Mouse (Mus musculus): ENCODE data around the gene Spryd7. TPM values are rescaled to one million over a fixed set of nuclear protein-coding genes. Genes with fewer than 3 reads are reported as not detected.
"Not testable (repeated sequence)": the region's sequence is repeated elsewhere in the genome, so short reads cannot be mapped to it uniquely, and the experiment has no call there.

Spryd7 gene
- polyA plus RNA-seq, 1 experiment, result 16.0 TPM

DNA sequence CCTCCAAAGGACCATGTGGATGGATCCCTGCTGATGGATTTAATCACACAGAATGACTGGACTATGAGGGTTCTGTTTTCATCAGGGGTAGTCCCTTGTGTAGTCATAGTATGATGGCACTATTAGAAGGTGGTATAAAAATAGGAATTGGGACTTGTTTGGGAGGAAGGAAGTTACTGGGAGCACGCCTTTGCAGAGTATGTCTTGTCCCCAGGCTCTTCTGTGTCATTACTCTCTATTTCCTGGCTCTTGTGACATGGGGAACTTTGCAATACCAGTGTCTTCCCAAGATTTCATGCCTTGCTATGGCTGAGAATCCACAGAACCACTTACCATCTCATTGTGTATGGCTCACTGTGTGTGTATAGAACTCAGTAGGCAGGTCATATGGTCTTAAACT, 8.1 kb downstream of the Spryd7 start:
- TF ChIP-seq POLR2A (IDR thresholded peaks at IDR 0.05; ENCODE audit: low read depth, low read length) (no peak), CTCF (IDR thresholded peaks at IDR 0.05; ENCODE audit: borderline replicate concordance, insufficient read depth, low read length) (no peak)
- H3K27ac ChIP-seq (ENCODE audit: insufficient read depth, low read length), result no peak overlapping the region
- H3K4me1 ChIP-seq (ENCODE audit: control insufficient read depth, insufficient read depth, low read length), result no peaks in the 10 kb centered on the region
- H3K4me3 ChIP-seq (ENCODE audit: insufficient read depth, low read length), result no peak overlapping the region

DNA sequence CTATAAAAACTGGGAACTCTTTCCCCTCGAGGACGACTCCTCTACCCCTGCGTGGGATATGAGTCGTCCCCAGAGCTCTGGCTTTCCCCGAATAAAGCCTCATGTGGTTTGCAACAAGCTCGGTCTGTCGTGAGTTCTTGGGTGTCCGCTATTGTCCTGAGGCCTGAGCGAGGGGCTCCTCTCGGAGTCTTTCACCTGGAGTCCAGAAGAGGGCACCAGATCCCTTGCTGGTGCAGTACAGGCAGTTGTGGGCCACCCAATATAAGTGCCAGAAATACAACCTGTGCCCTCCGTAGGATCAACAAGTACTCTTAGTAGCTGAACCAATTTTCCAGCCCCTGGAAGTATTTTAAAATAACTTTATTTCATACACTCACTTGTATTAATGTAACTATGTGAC, 18.9 kb downstream of the Spryd7 start:
- H3K4me1 ChIP-seq (ENCODE audit: control insufficient read depth, insufficient read depth, low read length); H3K4me3 ChIP-seq (ENCODE audit: insufficient read depth, low read length); H3K27ac ChIP-seq (ENCODE audit: insufficient read depth, low read length): not testable (repeated sequence)

DNA sequence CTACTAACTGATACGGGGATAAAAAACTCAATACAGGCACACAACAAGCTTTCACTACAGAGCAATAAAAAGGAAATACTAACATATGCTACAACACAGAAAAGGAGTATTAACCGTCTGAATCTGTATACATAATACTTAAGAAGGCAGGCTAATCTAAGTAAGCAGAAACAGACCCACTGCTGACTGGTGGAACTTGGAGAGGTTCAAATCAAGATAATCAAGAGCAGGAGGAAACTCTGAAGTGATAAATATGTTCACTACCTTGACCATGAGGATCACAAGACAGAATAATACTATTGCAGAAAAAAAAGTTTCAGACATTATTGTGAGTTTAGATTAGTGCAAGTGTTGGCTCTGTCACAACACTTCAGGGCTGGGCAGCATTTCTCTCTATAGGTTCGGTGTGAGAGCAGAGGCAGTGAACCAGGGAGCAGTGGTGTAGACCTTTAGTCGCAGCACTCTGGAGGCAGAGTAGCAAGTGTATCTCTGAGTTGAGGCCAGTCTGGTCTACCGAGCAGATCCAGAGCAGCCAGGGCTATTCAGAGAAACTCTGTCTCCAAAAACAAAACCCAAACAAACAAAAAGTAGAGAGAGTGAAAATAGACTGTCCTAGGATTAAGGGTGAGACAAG, 19.9 kb downstream of the Spryd7 start:
- H3K4me3 ChIP-seq (ENCODE audit: insufficient read depth, low read length), result no peak overlapping the region
- H3K27ac ChIP-seq (ENCODE audit: insufficient read depth, low read length), result no peak overlapping the region
- H3K4me1 ChIP-seq (ENCODE audit: control insufficient read depth, insufficient read depth, low read length), result no peaks in the 10 kb centered on the region
- TF ChIP-seq CTCF (IDR thresholded peaks at IDR 0.05; ENCODE audit: borderline replicate concordance, insufficient read depth, low read length), result no peak
- TF ChIP-seq POLR2A (IDR thresholded peaks at IDR 0.05; ENCODE audit: low read depth, low read length), result no peak

DNA sequence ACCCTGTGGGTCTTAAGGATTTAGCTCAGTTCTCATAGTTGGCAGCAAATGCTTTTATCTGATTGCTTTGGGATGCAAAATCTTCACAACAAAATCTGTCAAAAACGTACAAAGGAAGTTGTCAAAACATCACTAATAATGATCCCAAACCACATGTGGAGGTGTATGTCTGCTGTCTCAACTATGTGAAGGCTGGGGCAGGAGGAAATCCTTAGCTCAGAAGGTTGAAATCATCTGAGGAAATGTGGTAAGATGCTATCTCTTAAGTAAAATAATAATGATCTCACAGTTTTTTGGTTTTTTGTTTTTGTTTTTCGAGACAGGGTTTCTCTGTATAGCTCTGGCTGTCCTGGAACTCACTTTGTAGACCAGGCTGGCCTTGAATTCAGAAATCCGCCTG, 20.9 kb downstream of the Spryd7 start:
- H3K27ac ChIP-seq (ENCODE audit: insufficient read depth, low read length), result no peak overlapping the region
- TF ChIP-seq POLR2A (IDR thresholded peaks at IDR 0.05; ENCODE audit: low read depth, low read length) (no peak), CTCF (IDR thresholded peaks at IDR 0.05; ENCODE audit: borderline replicate concordance, insufficient read depth, low read length) (no peak)
- H3K4me3 ChIP-seq (ENCODE audit: insufficient read depth, low read length), result no peak overlapping the region
- H3K4me1 ChIP-seq (ENCODE audit: control insufficient read depth, insufficient read depth, low read length), result no peaks in the 10 kb centered on the region

DNA sequence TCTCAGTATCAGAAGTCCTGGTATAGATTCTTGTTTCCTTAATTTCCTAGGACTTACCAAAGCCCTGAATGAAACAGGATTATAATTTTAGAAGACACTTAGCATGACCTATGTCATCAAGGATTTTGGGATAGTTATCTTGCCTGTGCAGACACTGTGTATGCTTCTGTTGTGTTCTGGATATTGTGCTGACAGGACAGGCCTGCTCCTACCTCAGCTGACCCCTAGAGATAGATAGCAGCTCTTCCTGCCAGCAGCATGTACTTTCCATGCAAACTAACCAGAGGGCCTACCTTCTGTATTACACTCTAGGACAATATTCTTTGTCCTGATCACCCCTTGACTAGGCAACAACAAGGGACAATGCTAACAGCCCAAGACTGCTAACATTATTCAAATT, 25.7 kb downstream of the Spryd7 start:
- Histone ChIP-seq H3K4me1 (ENCODE audit: control insufficient read depth, insufficient read depth, low read length) (no peaks in the 10 kb centered on the region), H3K4me3 (ENCODE audit: insufficient read depth, low read length) (no peak overlapping the region), H3K27ac (ENCODE audit: insufficient read depth, low read length) (no peak overlapping the region)
- TF ChIP-seq CTCF (IDR thresholded peaks at IDR 0.05; ENCODE audit: borderline replicate concordance, insufficient read depth, low read length) (no peak), POLR2A (IDR thresholded peaks at IDR 0.05; ENCODE audit: low read depth, low read length) (no peak)

DNA sequence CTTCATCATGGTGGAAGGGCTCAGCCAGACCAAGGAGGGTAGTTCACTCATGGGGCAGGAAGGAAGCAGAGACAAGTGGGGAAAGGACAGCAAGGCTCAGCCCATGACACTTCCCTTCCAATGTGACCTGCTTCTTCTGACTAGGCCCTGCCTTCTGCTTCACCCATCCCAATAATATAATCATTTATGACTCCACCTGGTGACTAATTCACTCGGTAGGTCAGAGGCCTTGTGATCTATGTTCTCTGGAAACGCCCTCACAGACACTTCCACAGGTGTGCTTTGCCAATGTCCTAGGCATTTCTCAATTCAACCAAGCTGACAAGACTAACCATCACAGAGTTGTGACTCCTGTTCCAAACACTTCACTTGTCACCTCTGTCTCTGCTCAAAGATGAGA, 26.3 kb downstream of the Spryd7 start:
- Histone ChIP-seq H3K4me1 (ENCODE audit: control insufficient read depth, insufficient read depth, low read length) (no peaks in the 10 kb centered on the region), H3K4me3 (ENCODE audit: insufficient read depth, low read length) (no peak overlapping the region), H3K27ac (ENCODE audit: insufficient read depth, low read length) (no peak overlapping the region)
- TF ChIP-seq POLR2A (IDR thresholded peaks at IDR 0.05; ENCODE audit: low read depth, low read length) (no peak), CTCF (IDR thresholded peaks at IDR 0.05; ENCODE audit: borderline replicate concordance, insufficient read depth, low read length) (no peak)

DNA sequence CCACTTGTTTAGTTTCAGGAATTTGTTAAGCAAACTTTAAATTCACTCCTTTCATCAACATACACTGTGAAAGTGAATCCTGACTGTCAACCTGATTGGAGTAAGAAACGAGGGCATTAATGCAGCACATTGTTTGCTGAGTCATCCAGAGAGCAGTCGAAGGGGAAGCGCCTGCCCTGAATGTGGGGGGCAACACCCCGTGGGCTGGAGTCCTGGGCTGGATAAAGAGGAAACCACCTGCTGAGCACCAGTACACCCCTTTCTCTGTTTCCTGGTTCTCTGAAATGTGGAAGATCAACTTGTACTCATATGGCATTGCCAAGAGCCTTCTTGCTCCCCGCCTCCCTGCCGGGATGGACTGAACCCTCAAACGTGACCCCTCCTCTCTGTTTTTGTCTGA, 27.2 kb downstream of the Spryd7 start:
- Histone ChIP-seq H3K4me3 (ENCODE audit: insufficient read depth, low read length) (no peak overlapping the region), H3K4me1 (ENCODE audit: control insufficient read depth, insufficient read depth, low read length) (no peaks in the 10 kb centered on the region), H3K27ac (ENCODE audit: insufficient read depth, low read length) (no peak overlapping the region)
- no peak for TF ChIP-seq POLR2A (IDR thresholded peaks at IDR 0.05; ENCODE audit: low read depth, low read length)
- no peak for TF ChIP-seq CTCF (IDR thresholded peaks at IDR 0.05; ENCODE audit: borderline replicate concordance, insufficient read depth, low read length)

DNA sequence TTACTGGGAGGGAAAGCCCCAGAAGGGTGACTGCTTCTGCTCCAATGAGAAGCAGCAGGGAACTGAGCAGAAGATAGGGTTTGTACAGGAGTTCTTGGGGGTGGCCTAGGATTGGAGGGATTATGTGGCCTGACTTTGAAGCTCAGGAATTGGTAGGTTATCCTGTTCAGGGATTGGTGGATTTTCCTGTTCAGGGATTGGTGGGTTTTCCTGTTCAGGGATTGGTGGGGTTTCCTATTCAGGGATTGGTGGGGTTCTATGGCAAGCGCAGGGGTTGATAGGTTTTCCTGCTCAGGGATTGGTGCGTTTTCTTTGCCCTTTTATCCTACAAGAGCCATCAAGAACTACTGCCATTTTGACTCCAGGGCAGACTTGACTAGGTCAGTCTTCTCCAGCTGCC, 30.7 kb downstream of the Spryd7 start:
- H3K4me1 ChIP-seq (ENCODE audit: control insufficient read depth, insufficient read depth, low read length), result no peaks in the 10 kb centered on the region
- H3K4me3 ChIP-seq (ENCODE audit: insufficient read depth, low read length), result no peak overlapping the region
- H3K27ac ChIP-seq (ENCODE audit: insufficient read depth, low read length), result no peak overlapping the region
- TF ChIP-seq POLR2A (IDR thresholded peaks at IDR 0.05; ENCODE audit: low read depth, low read length) (no peak), CTCF (IDR thresholded peaks at IDR 0.05; ENCODE audit: borderline replicate concordance, insufficient read depth, low read length) (no peak)

DNA sequence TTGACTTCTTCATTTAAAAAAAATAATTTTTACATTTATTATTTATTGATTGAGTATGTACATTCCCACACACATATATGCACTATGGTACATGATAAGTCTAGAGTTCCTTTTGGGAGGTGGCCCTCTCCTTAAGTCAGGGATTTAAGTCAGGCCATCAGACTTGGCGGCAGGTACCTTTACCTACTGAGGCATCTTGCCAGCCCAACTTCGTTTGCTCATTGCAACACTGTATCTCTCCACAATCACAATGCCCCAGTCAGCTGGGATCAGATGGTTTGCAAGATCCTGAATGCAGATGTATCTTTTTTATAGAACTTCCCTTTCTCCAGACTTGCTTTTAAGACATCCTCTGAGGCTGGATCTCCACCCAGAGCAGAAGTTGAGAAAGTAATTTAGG, 32.9 kb downstream of the Spryd7 start:
- Histone ChIP-seq H3K4me3 (ENCODE audit: insufficient read depth, low read length) (no peak overlapping the region), H3K27ac (ENCODE audit: insufficient read depth, low read length) (no peak overlapping the region), H3K4me1 (ENCODE audit: control insufficient read depth, insufficient read depth, low read length) (no peaks in the 10 kb centered on the region)
- no peak for TF ChIP-seq CTCF (IDR thresholded peaks at IDR 0.05; ENCODE audit: borderline replicate concordance, insufficient read depth, low read length)
- no peak for TF ChIP-seq POLR2A (IDR thresholded peaks at IDR 0.05; ENCODE audit: low read depth, low read length)

DNA sequence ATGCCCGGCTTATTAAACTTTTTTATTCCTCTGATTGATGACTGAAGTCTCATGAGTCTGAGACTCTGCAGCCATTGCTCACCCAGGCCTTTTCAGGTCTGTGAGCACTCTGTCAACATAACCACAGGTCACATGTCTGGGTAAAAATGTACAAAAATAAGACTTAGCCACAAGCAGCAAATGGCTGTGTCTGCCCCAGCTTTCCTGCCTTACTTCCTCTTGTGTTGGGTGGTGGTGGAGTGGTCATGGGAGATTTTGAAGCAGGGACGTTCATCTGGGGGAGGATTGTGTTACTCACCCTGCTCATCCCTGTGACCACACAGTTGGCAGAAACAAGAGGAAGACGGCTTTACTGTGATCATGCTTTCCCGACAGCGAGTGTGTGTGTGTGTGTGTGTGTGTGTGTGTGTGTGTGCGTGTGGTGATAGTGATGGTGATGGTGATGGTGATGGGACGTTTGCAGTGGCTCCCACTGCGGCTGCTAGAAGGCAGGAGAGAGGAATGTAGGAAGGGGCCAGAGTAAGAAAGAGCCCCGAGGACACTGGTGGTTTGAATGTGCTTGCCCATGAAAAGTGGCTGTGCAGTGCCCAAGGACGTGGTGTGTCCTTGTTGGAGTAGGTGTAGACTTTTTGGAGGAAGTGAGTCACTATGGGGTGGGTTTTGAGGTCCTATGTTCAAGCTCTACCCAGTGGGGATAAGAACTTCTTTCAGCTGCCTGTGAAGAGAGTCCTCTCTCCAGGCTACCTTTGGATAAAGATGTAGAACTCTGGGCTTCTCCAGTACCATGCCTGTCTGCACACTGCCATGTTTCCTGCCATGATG, 37.8 kb downstream of the Spryd7 start:
- Histone ChIP-seq H3K4me3 (ENCODE audit: insufficient read depth, low read length) (no peak overlapping the region), H3K4me1 (ENCODE audit: control insufficient read depth, insufficient read depth, low read length) (no peaks in the 10 kb centered on the region), H3K27ac (ENCODE audit: insufficient read depth, low read length) (no peak overlapping the region)
- TF ChIP-seq CTCF (IDR thresholded peaks at IDR 0.05; ENCODE audit: borderline replicate concordance, insufficient read depth, low read length) (no peak), POLR2A (IDR thresholded peaks at IDR 0.05; ENCODE audit: low read depth, low read length) (no peak)
